Mouse (Mus musculus): ENCODE measurements around the gene Osbpl7. TPM values are rescaled to one million over a fixed set of nuclear protein-coding genes. Genes with fewer than 3 reads are reported as not detected.

Gene Osbpl7
- total and polyA plus RNA-seq, 3 experiments: 7.4 to 24.4 (median 17.6) TPM

- H3K27ac ChIP-seq (ENCODE audit: insufficient read depth, low read depth): no peak overlapping the region
- H3K9me3 ChIP-seq (replicated peaks; ENCODE audit: low read length): no peaks in the 10 kb centered on the region
- H3K79me2 ChIP-seq (replicated peaks; ENCODE audit: control insufficient read depth, extremely low read depth, insufficient read depth, poor library complexity, severe bottlenecking): no peaks in the 10 kb centered on the region
- H3K4me1 ChIP-seq (ENCODE audit: control insufficient read depth in 1 of 2, insufficient read depth in 2 of 2): peaks cover 3 to 24% of the 10 kb centered on the region in 2 experiments; a peak in 2 of 4 replicates
- peak overlapping the region; percentile 60 to 87 (median 66) for H3K4me3 ChIP-seq (replicated peaks in 1 of 3; ENCODE audit: low read depth in 2 of 3, low read length in 2 of 3, poor library complexity in 1 of 3)
- H3K9ac ChIP-seq (ENCODE audit: insufficient read depth, low read depth): peak overlapping the region; percentile 66
- no peaks in the 10 kb centered on the region for H3K27me3 ChIP-seq (replicated peaks)
- TF ChIP-seq NELFE (IDR thresholded peaks at IDR 0.05; ENCODE audit: low read depth, low read length) (no peak), ELF1 (IDR thresholded peaks at IDR 0.05; ENCODE audit: low read depth, low read length) (no peak)
- in situ Hi-C loops (cut with MboI; ENCODE audit: low pct_ligation_motif_present, low pct_unique_long_range_greater_than_20kb, low sequenced_read_pairs) (no loop called here), dilution Hi-C loops (cut with MboI; ENCODE audit: extremely low pct_ligation_motif_present, extremely low pct_unique_long_range_greater_than_20kb, low sequenced_read_pairs) (no loop called here)
- no peak for DNase-seq (ENCODE audit: extremely low read depth)
- peaks cover 19 to 44% of the 10 kb centered on the region in 2 experiments for H3K36me3 ChIP-seq (replicated peaks in 1 of 2; ENCODE audit: control insufficient read depth in 1 of 2, insufficient read depth in 1 of 2, low read length in 1 of 2)
- peak overlapping the region; percentile 77 for H3K4me2 ChIP-seq (ENCODE audit: insufficient read depth, low read depth, poor library complexity, severe bottlenecking)
Observed at GRCm38 (mm10) chr11:97030426-97030825, 20.0 kb upstream of the Osbpl7 start.

- in situ Hi-C loops (cut with MboI; ENCODE audit: low pct_ligation_motif_present, low pct_unique_long_range_greater_than_20kb, low sequenced_read_pairs) (no loop called here), dilution Hi-C loops (cut with MboI; ENCODE audit: extremely low pct_ligation_motif_present, extremely low pct_unique_long_range_greater_than_20kb, low sequenced_read_pairs) (no loop called here)
- TF ChIP-seq ZNF384 (IDR thresholded peaks at IDR 0.05; ENCODE audit: low read depth, low read length): no peak
- H3K9ac ChIP-seq (ENCODE audit: insufficient read depth, low read depth): no peak overlapping the region
- no peak overlapping the region for H3K4me2 ChIP-seq (ENCODE audit: insufficient read depth, low read depth, poor library complexity, severe bottlenecking)
- no peaks in the 10 kb centered on the region for H3K9me3 ChIP-seq (replicated peaks; ENCODE audit: low read length)
- peaks cover 19 to 57% of the 10 kb centered on the region in 2 experiments for H3K36me3 ChIP-seq (replicated peaks in 1 of 2; ENCODE audit: control insufficient read depth in 1 of 2, insufficient read depth in 1 of 2, low read length in 1 of 2)
- DNase-seq (ENCODE audit: extremely low read depth): no peak
- peaks cover 3 to 18% of the 10 kb centered on the region in 2 experiments; a peak in 2 of 4 replicates for H3K4me1 ChIP-seq (ENCODE audit: control insufficient read depth in 1 of 2, insufficient read depth in 2 of 2)
- no peaks in the 10 kb centered on the region for H3K79me2 ChIP-seq (replicated peaks; ENCODE audit: control insufficient read depth, extremely low read depth, insufficient read depth, poor library complexity, severe bottlenecking)
- H3K27me3 ChIP-seq (replicated peaks): no peaks in the 10 kb centered on the region
- H3K4me3 ChIP-seq (replicated peaks in 1 of 3; ENCODE audit: low read depth in 2 of 3, low read length in 2 of 3, poor library complexity in 1 of 3): no peak overlapping the region
- no peak overlapping the region for H3K27ac ChIP-seq (ENCODE audit: insufficient read depth, low read depth)
Observed at GRCm38 (mm10) chr11:97031977-97032376, 18.5 kb upstream of the Osbpl7 start.

DNA sequence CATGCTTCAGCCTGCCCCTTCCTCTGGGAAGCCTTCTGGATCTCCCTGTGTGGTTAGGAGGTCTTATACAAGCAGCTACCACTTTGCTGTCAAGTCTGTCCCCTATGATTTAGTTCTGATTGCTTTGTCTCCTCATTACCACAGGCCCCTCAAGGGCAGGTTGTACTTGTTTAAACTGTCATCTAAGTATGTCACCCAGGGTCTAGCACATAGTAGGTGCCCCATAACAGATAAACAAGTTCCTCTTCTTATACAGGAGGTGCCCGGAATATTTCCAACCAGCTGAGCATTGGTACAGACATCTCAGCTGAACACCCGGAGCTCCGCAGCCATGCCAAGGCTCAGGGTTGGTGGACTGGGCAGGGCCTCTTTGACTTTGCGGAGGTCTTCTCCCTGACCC is 17.9 kb upstream of the Osbpl7 start:
- Histone ChIP-seq H3K9me3 (replicated peaks; ENCODE audit: low read length) (no peaks in the 10 kb centered on the region), H3K36me3 (replicated peaks in 1 of 2; ENCODE audit: control insufficient read depth in 1 of 2, insufficient read depth in 1 of 2, low read length in 1 of 2) (peaks cover 19 to 58% of the 10 kb centered on the region in 2 experiments), H3K79me2 (replicated peaks; ENCODE audit: control insufficient read depth, extremely low read depth, insufficient read depth, poor library complexity, severe bottlenecking) (no peaks in the 10 kb centered on the region), H3K4me2 (ENCODE audit: insufficient read depth, low read depth, poor library complexity, severe bottlenecking) (no peak overlapping the region), H3K27me3 (replicated peaks) (no peaks in the 10 kb centered on the region), H3K4me1 (ENCODE audit: control insufficient read depth in 1 of 2, insufficient read depth in 2 of 2) (peaks cover 3 to 18% of the 10 kb centered on the region in 2 experiments; a peak in 2 of 4 replicates), H3K27ac (ENCODE audit: insufficient read depth, low read depth) (no peak overlapping the region), H3K4me3 (replicated peaks in 1 of 3; ENCODE audit: low read depth in 2 of 3, low read length in 2 of 3, poor library complexity in 1 of 3) (no peak overlapping the region), H3K9ac (ENCODE audit: insufficient read depth, low read depth) (no peak overlapping the region)
- TF ChIP-seq POLR2A (IDR thresholded peaks at IDR 0.05; ENCODE audit: low read depth, low read length) (no peak), ZNF384 (IDR thresholded peaks at IDR 0.05; ENCODE audit: low read depth, low read length) (no peak), CTCF (conservative IDR thresholded peaks at IDR 0.05 in 1 of 2, IDR thresholded peaks at IDR 0.05 in 1 of 2; ENCODE audit: low read depth in 2 of 2, low read length in 2 of 2) (no peak), MAFK (IDR thresholded peaks at IDR 0.05; ENCODE audit: insufficient replicate concordance, low read length) (no peak), ZMIZ1 (IDR thresholded peaks at IDR 0.05; ENCODE audit: low read depth, low read length) (no peak), CHD2 (IDR thresholded peaks at IDR 0.05; ENCODE audit: low read length) (no peak), E2F4 (IDR thresholded peaks at IDR 0.05; ENCODE audit: insufficient replicate concordance, low read depth, low read length) (no peak), MAX (IDR thresholded peaks at IDR 0.05; ENCODE audit: low read length) (no peak), KAT2A (IDR thresholded peaks at IDR 0.05; ENCODE audit: insufficient replicate concordance, low read length) (no peak), JUND (conservative IDR thresholded peaks at IDR 0.05; ENCODE audit: low read depth, low read length) (no peak), ZC3H11A (IDR thresholded peaks at IDR 0.05; ENCODE audit: low read depth, low read length) (no peak), UBTF (IDR thresholded peaks at IDR 0.05; ENCODE audit: low read depth, low read length) (no peak), IRF4 (IDR thresholded peaks at IDR 0.05; ENCODE audit: low read depth, low read length) (no peak), CHD1 (IDR thresholded peaks at IDR 0.05; ENCODE audit: low read depth, low read length) (no peak), RCOR1 (conservative IDR thresholded peaks at IDR 0.05; ENCODE audit: low read depth, low read length) (no peak), HCFC1 (IDR thresholded peaks at IDR 0.05; ENCODE audit: low read depth, low read length) (no peak), ELF1 (IDR thresholded peaks at IDR 0.05; ENCODE audit: low read depth, low read length) (no peak), USF2 (conservative IDR thresholded peaks at IDR 0.05; ENCODE audit: low read depth, low read length) (no peak), SIN3A (IDR thresholded peaks at IDR 0.05; ENCODE audit: low read length) (no peak), ETS1 (conservative IDR thresholded peaks at IDR 0.05; ENCODE audit: low read depth, low read length) (no peak)
- in situ Hi-C loops (cut with MboI; ENCODE audit: low pct_ligation_motif_present, low pct_unique_long_range_greater_than_20kb, low sequenced_read_pairs) (no loop called here), dilution Hi-C loops (cut with MboI; ENCODE audit: extremely low pct_ligation_motif_present, extremely low pct_unique_long_range_greater_than_20kb, low sequenced_read_pairs) (no loop called here)
- no peak for DNase-seq (ENCODE audit: extremely low read depth)

Data from CH12.LX (cell line).